Mouse (Mus musculus): Measurements from ENCODE around the gene Mmp25.
A peak's percentile ranks its signal among the peaks of the same experiment; 100 is the strongest.

Mmp25 gene

GRCm38 (mm10) chr17:23661526-23661925, 16.4 kb upstream of the Mmp25 start:
- peak; percentile 62 to 64 for DNase-seq

DNA sequence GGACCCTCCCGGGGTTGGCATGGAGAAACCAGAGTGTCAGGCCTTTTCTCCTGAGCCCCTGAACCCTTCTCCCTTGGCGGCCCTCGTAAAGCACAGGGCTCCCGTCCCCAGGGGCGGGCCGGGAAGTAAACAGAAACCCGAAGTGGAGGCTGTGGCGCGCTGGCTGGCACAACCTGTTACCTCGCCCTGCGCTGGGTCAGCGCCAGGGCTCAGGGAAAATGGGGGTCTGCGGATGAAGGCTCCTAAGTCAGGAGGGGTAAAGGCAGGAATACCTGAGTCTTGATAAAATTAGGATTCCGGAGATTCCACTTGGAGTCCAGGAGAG, 15.8 kb upstream of the Mmp25 start:
- peak in 1 of 2 experiments; percentile 30 for DNase-seq

DNA sequence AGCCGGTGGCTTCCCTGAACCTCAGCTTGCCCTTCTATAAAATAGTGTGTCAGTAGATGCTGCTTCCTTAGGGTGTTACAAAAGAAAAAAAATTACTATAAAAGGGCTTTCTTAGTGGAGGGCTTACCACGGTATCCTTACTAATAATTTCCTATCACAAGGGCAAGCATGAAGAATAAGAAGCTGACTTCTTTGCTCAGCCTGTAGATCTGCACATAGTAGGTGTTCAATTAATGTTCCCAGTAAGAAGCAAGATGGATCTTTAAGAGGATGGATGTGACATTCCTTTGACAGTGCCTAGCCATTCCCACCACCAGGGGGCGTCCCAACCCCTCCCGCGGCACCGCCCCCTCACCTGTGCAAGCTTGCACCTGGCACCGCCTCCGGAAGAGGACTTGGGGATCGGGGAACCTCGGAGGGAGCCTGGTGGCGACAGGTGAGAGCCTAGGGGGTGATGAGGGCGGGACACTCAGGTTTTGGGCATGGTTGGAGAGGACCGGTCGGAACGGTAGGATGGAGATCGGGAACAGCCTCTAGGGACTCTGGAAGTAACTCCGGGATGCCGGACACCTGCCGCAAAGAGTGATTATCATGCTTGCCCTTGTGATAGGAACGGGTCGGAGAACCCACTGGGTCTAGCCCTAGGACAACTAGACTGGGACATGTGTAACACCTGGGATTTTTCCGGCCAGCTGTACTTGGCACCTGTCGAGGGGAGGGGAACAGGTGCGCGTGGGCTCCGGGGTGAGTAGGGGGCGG, 15.2 kb upstream of the Mmp25 start, which contains the start of gene Bicdl2:
TSS of gene Bicdl2 (plus strand) at position 390 of the 759 bp plus-strand sequence.
- peak; percentile 81 to 82 for DNase-seq

DNA sequence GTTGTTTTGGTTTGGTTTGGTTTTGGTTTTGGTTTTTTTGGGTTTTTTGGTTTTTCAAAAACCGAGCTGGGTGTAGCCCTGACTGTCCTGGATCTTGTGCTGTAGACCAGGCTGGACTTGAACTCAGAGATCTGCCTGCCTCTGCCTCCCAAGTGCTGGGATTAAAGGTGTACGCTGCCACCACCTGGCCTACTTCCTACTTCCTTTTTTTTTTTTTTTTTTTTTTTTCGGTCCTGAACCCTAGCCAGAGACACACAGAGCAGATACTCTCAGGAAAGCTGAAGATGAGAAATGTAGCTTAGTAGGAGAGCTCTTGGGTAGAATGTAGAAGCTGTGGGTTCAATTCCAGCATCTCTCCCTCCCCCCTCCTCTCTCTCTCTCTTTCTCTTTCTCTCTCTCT, 13.4 kb upstream of the Mmp25 start:
- no peak for DNase-seq

DNA sequence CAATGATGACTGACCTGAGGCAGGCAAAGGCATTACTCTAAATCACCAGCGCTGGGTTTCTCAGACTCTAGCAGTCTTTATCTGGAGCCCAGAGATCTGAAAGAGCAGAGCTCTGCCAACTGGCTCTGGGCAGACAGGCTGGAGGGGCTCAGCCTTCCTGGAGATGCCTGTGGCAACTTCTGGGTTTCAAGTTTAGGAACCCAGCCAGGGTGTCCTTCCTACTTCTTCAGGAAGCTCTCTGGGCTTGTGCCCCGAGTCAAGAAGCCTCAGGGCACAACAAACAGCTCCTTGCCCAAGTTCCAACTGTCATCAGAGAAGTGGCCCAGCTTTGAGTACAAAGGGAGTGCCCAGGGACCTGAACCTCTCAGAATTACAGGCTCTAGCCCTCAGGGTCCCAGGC, 9.3 kb upstream of the Mmp25 start:
- DNase-seq, result no peak

- no peak for DNase-seq
Measured at GRCm38 (mm10) chr17:23654001-23654400, 8.9 kb upstream of the Mmp25 start.

- no peak for DNase-seq
Measured at GRCm38 (mm10) chr17:23653324-23653723, 8.2 kb upstream of the Mmp25 start.

- DNase-seq, result no peak
Measured at GRCm38 (mm10) chr17:23651363-23651762, 6.3 kb upstream of the Mmp25 start.

DNA sequence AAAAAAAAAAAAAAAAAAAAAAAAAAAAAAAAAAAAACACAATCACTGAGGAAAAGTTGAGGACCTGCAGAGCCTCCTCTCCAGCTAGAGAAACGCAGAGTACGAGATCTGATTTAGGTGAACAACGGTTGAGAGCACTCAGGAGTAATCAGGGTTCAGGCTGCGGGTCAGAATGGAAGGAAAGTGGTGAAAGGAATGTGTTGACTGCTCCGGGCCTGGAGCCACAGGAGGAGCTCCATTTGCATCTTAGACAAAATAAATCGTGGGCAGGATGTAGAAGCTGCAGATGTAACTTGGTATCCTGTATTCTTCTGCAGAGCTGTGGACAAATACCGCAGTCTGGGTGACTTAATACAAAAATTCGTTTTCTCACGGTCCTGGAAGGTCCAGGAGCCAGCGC, 817 bp upstream of the Mmp25 start:
- no peak for DNase-seq

GRCm38 (mm10) chr17:23631241-23631640, 13.8 kb downstream of the Mmp25 start:
- no peak for DNase-seq

DNA sequence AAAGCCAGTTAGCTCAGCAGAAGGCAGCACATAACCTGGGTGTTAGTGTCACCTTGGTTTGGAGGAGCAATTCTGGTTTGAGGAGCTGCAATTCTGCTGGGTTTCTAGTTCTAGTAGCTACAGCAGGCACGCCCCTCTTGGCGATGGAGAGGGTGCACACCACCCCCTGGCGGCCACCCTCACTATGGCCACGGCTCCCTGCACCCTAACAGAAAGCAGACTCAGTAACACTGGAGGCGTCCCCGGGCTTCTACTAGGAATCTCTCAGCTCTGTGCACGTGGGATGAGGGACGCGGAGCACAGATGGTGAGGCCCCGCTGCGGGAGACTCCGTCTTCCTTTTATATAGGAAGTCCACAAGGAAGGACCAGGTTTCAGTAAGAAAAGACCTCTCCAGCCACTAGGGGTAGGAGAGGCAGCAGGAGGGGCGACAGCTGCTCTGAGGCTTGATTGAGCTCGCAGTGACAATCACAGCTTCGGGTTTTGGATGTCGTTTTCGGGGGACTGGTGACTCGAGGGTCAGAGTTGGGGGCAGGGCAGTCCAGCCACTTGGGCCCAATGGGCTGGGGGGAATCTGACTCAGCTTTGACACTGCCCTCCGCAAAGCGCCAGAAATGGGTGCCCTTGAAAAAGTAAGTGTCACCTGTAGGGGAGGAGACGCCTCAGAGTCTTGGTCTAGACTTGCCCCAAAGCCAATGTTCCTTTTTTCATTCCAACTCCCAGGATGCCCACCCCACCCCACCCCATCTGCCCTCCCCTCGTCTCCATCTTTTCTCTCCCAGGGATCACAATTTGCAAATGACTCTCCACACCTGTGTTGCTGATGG, 14.7 kb downstream of the Mmp25 start:
- DNase-seq, result peak; percentile 86 to 88

DNA sequence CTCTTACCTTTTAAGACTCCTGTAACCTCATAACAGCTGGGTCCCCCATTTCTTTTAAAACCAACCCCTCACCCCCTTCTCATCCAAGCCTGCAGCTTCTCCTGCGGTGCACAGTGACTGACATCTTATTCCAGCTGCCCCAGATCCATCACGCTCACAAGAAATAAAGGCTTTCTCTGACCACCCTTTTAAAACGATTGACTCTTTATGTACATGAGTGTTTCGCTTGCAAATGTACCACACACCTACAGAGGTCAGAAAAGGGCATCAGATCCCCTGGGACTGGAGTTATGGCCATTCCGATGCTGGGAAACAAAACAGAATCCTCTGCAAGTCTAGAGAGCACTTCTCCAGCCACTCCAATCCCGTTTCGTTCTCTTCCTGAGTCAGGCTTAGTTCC, 17.3 kb downstream of the Mmp25 start:
- DNase-seq, result no peak

- DNase-seq, result no peak
Measured at GRCm38 (mm10) chr17:23620351-23620750, 24.7 kb downstream of the Mmp25 start.

DNA sequence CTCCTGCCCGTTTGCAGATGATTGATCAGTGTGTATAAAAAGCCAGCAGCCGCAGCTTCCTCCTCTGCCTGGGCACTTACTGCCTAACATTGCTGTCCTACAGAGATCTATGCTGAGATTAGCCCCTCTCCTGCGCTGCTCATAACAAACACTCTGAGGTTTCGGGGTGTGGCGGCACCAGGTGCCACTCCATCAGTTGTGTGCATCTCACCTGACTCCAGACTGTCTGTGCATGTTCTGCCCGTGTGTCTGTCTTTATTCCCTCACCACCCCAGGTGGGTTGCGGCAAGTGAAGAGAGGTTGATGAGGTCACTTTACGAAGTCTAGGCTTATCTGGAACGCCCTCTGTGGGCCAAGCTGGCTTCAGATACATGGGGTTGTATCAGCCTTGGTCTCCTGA, 28.0 kb downstream of the Mmp25 start:
- DNase-seq, result no peak

DNA sequence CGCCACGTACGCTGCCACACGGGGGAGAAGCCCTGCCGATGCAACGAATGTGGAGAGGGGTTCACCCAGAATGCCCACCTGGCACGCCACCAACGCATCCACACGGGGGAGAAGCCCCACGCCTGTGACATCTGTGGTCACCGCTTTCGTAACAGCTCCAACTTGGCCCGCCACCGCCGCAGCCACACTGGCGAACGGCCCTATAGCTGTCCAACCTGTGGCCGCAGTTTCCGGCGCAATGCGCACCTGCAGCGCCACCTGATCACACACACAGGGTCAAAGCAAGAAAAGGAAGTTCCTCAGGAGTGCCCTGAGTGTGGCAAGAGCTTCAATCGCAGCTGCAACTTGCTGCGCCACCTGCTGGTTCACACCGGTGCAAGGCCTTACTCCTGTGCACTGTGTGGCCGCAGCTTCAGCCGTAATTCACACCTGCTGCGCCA, 34.7 kb downstream of the Mmp25 start:
- peak; percentile 87 to 89 for DNase-seq

DNA sequence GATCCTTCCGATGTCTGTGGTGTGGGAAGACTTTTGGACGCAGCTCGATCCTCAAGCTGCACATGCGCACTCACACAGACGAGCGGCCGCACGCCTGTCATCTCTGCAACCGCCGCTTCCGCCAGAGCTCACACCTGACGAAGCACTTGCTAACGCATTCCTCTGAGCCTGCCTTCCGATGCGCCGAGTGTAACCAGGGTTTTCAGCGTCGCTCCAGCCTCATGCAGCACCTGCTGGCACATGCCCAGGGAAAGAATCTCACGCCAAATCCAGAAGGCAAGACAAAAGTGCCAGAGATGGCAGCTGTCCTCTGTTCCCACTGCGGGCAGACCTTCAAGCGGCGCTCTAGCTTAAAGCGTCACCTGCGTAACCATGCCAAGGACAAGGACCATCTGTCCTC, 35.5 kb downstream of the Mmp25 start:
- no peak for DNase-seq

- no peak for DNase-seq
Measured at GRCm38 (mm10) chr17:23605220-23605619, 39.9 kb downstream of the Mmp25 start.

GRCm38 (mm10) chr17:23604394-23604793, 40.7 kb downstream of the Mmp25 start:
- DNase-seq, result no peak

GRCm38 (mm10) chr17:23603542-23603941, 41.5 kb downstream of the Mmp25 start:
- peak; percentile 38 to 46 for DNase-seq

GRCm38 (mm10) chr17:23603077-23603476, 42.0 kb downstream of the Mmp25 start:
- no peak for DNase-seq

GRCm38 (mm10) chr17:23601836-23602585, 43.1 kb downstream of the Mmp25 start:
- no peak for DNase-seq

GRCm38 (mm10) chr17:23600641-23601622, 44.1 kb downstream of the Mmp25 start, which contains the start of gene Zscan10:
Gene Zscan10 (plus strand): TSS chr17:23600856.
- DNase-seq, result no peak
